Mouse (Mus musculus): ENCODE measurements at regions not wholly inside any gene's neighbourhood (a gene's known extent, or its start where the extent isn't known, plus 50 kb on each side); places are given as distances from the start of the nearest gene placed in this dataset.

- no peak for TF ChIP-seq FLI1 (IDR thresholded peaks at IDR 0.05; ENCODE audit: low read length)
- TF ChIP-seq GATA1 (IDR thresholded peaks at IDR 0.05; ENCODE audit: borderline replicate concordance, low read length): no peak
Observed at GRCm38 (mm10) chr2:116976951-116977503, 98.5 kb downstream of the Tmco5 start.

All from megakaryocyte, embryonic 14.5 days (primary cell).